Mouse (Mus musculus): ENCODE results near the gene Cldn3. TPM values are rescaled to one million over a fixed set of nuclear protein-coding genes. Genes with fewer than 3 reads are reported as not detected.
A peak's percentile ranks its signal among the peaks of the same experiment; 100 is the strongest.
"Not testable (repeated sequence)": the region's sequence is repeated elsewhere in the genome, so short reads cannot be mapped to it uniquely, and the experiment has no call there.

Gene Cldn3
- polyA plus RNA-seq, 1 experiment from 2014 or later: 52.9 TPM

DNA sequence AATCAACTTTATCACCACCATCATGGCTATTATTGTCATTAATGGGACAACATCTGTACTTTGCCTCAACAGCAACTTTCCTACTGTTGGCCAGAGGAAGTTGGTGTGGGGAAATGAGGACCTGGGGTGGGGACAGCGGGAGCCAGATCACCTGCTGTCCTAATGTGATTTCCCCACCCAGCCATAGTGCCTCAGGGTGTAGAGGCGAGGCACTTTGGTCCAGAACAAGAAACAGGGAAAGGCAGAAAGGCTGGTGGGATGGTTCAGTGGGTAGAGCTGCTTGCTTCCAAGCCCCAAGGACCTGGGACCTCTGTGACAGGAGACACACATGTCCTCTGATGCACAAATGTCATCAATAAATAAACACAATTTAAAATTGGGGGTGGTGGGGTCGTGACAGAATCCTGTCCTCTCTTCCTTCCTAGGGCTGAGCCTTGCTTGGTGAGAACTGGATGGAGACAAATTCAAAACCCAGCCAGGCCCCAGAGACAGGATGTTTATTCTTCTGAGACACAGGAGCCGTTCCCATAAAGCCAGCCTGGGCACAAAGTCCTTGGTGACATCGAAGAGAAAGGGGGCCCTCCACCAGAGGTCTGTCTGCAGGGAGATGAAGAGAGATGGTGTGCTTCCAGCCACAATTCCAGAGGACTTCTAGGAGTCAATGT, 38.5 kb upstream of the Cldn3 start:
- H3K4me1 ChIP-seq: peaks cover 43% of the 10 kb centered on the region
- 45% methylated on average over 5 of the region's 5 CpGs for WGBS
- peak overlapping the region; percentile 86 for H3K27ac ChIP-seq
- H3K27me3 ChIP-seq: peaks cover 28% of the 10 kb centered on the region
- no peak overlapping the region for H3K9ac ChIP-seq
- no peak for ATAC-seq (replicated peaks; ENCODE audit: low FRiP score)
- no peaks in the 10 kb centered on the region for H3K36me3 ChIP-seq
- H3K4me2 ChIP-seq: no peak overlapping the region
- no peaks in the 10 kb centered on the region for H3K9me3 ChIP-seq (replicated peaks)
- no peak overlapping the region for H3K4me3 ChIP-seq (replicated peaks)

DNA sequence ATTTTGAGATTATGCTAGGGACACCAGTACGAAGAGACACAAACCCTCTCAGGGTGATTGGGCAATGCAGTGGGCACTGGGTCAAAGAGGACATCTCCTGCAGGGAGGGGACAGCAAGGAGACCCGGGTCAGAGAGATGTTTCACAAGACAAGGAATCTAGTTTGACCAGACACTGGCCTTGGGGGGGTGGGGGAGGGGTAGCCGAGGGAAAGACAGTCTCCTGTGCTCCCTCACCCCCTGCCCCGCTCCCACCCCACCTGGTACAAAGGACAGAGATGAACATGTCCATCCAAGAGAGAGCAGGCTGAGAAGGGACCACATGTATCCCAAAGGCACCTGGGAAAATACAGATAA, 38.0 kb upstream of the Cldn3 start:
- H3K9ac ChIP-seq: no peak overlapping the region

DNA sequence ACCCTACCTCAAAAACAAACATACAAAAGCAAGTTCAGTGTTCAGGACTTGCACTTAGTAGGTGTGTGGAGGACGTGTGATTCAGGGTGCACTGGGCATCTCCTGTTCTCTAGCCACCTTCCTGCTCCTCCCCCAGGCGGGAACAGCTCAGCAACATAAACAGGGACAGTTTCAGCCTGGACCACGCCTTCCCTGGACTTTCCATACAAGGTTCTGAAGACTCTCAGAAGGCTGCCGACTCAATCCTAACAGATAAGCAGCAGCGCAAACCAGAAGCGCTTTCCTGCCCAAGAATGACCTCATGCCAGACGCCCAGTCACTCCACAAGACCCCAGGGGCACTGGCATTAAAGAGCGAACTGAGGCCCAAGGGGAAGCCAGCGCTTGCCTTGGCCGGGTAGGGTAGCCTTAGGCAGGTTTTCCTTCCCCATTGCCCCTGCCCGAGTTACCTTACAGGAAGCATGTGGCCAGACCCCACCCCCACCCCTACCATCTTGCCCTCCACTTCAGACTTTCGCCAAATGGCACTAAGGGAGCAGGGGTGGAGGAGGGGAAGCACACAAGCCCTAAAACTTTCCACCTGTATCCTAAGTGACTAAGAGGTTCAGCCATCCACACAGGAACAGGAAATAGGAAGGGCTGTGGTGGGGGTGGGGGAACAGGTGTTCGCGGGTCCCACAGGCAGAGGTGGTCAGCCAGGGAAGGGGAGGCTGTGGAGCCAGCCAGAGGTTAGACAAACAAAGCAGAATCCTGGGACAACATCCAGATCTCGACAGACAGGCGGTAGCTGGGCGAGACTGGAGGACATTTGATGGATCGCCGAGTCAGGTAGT, 34.7 kb upstream of the Cldn3 start:
- H3K9ac ChIP-seq: 0 out of 2 replicates have a peak overlapping the region, but pooled peaks have one; percentile 17
- 10% methylated on average over 19 of the region's 19 CpGs for WGBS

More for the DNA sequence above, 38.0 kb upstream of the Cldn3 start:
- Histone ChIP-seq H3K36me3 (no peaks in the 10 kb centered on the region), H3K4me1 (peaks cover 43% of the 10 kb centered on the region), H3K27me3 (peaks cover 28% of the 10 kb centered on the region), H3K4me2 (no peak overlapping the region), H3K4me3 (replicated peaks) (no peak overlapping the region), H3K9me3 (replicated peaks) (no peaks in the 10 kb centered on the region), H3K27ac (no peak overlapping the region)
- ATAC-seq (replicated peaks; ENCODE audit: low FRiP score): no peak
- WGBS: 56% methylated on average over 4 of the region's 4 CpGs

DNA sequence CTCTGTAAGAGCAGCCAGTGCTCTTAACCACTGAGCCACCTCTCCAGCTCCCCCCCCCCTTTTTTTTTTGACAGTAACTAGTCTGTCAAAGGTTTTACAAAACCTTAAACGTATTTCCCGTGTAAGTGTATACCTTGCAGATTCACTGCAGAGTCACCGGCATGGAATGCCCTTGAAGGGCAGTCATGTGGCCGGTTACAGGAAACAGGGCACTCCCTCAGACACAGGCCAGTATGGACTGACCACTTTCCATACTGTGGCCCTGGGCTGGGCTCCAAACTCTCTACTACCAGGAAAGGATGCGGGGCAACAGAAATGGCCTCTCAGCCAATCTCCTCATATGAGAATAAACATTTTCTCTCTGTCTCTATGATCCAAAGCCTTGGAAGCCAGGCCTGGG, 30.5 kb upstream of the Cldn3 start:
- 60% methylated on average over 5 of the region's 5 CpGs for WGBS
- Histone ChIP-seq H3K9me3 (replicated peaks) (no peaks in the 10 kb centered on the region), H3K9ac (no peak overlapping the region), H3K4me2 (no peak overlapping the region), H3K36me3 (no peaks in the 10 kb centered on the region), H3K27me3 (no peaks in the 10 kb centered on the region), H3K4me1 (peaks cover 13% of the 10 kb centered on the region), H3K27ac (no peak overlapping the region), H3K4me3 (replicated peaks) (no peak overlapping the region)
- no peak for ATAC-seq (replicated peaks; ENCODE audit: low FRiP score)

More for the DNA sequence above, 34.7 kb upstream of the Cldn3 start:
- Histone ChIP-seq H3K9me3 (replicated peaks) (no peaks in the 10 kb centered on the region), H3K4me3 (replicated peaks) (peak overlapping the region; percentile 23), H3K4me2 (peak overlapping the region; percentile 51), H3K36me3 (no peaks in the 10 kb centered on the region), H3K27me3 (peaks cover 13% of the 10 kb centered on the region), H3K27ac (peak overlapping the region; percentile 89), H3K4me1 (peaks cover 33% of the 10 kb centered on the region)
- ATAC-seq (replicated peaks; ENCODE audit: low FRiP score): peak; percentile 46

DNA sequence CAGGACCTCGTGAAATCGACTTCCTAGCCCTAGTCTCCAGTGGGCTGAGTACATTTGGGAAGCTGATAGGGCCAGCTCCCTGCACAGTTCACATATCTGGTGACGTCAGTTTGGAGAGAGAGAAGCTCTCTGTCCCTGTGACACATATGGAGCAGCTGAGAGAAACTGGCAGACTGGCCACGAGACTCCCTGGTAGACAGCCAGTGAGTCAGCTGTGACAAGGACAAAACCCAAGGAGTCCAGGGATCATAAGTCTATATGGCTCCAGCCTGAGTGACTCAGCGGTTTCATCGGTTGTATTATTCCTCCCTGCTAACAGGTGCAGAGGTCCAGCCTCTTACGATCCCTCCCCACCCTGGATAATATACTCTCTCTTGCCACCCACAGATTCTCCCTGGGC, 26.9 kb upstream of the Cldn3 start:
- peaks cover 10% of the 10 kb centered on the region for H3K4me1 ChIP-seq
- H3K9ac ChIP-seq: no peak overlapping the region
- no peaks in the 10 kb centered on the region for H3K36me3 ChIP-seq
- H3K4me2 ChIP-seq: no peak overlapping the region
- WGBS: 59% methylated on average over 7 of the region's 7 CpGs
- H3K27ac ChIP-seq: no peak overlapping the region
- ATAC-seq (replicated peaks; ENCODE audit: low FRiP score): no peak
- H3K4me3 ChIP-seq (replicated peaks): no peak overlapping the region
- H3K27me3 ChIP-seq: no peaks in the 10 kb centered on the region
- no peaks in the 10 kb centered on the region for H3K9me3 ChIP-seq (replicated peaks)

DNA sequence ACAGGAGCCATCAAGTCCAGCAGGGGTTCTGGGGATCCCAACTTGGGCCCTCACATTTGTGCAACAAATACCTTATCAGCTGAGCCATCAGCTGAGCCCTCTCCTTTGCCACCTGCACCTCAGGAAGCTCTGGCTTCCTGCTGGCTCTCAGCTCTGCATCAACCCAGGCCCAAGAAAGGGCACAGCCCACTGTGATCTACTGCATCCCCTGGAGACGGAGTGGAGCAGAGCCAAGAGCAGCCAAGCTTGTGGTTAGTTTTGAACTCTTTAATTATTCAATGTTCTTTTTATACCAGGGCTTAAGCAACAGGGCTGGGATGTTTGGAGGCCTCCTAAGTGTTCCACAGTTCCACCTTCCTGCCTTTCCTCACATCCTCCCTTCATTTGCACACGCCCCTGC, 25.6 kb upstream of the Cldn3 start:
- H3K4me1 ChIP-seq: peaks cover 10% of the 10 kb centered on the region
- H3K4me2 ChIP-seq: no peak overlapping the region
- WGBS: 65% methylated on average over 2 of the region's 2 CpGs
- no peak overlapping the region for H3K27ac ChIP-seq
- H3K4me3 ChIP-seq (replicated peaks): no peak overlapping the region
- H3K27me3 ChIP-seq: no peaks in the 10 kb centered on the region
- H3K9me3 ChIP-seq (replicated peaks): no peaks in the 10 kb centered on the region
- H3K36me3 ChIP-seq: no peaks in the 10 kb centered on the region
- ATAC-seq (replicated peaks; ENCODE audit: low FRiP score): no peak
- no peak overlapping the region for H3K9ac ChIP-seq

DNA sequence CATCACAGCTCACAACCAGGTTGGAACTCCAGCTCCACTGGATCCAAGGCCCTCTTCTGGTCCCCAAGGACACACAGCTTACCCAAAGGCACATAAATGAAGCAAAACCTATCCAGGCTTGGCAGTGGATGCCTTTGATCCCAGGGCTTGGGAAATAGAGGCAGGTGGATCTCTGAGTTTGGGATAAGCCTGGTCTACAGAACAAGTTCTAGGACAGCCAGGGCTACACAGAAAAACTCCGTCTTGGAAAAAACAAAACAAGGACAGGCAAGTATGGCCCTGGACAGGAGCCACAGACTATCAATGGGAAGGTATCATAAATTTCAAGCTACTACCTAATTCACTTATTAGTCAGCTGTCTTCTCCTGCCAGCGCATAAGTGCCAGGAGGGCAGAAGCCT, 24.5 kb upstream of the Cldn3 start:
- H3K4me3 ChIP-seq (replicated peaks): no peak overlapping the region
- H3K27ac ChIP-seq: 0 out of 2 replicates have a peak overlapping the region, but pooled peaks have one; percentile 3
- H3K36me3 ChIP-seq: no peaks in the 10 kb centered on the region
- no peak overlapping the region for H3K9ac ChIP-seq
- H3K4me2 ChIP-seq: no peak overlapping the region
- WGBS: 93% methylated on average over 2 of the region's 2 CpGs
- H3K4me1 ChIP-seq: peaks cover 21% of the 10 kb centered on the region
- no peaks in the 10 kb centered on the region for H3K9me3 ChIP-seq (replicated peaks)
- ATAC-seq (replicated peaks; ENCODE audit: low FRiP score): no peak
- H3K27me3 ChIP-seq: no peaks in the 10 kb centered on the region

DNA sequence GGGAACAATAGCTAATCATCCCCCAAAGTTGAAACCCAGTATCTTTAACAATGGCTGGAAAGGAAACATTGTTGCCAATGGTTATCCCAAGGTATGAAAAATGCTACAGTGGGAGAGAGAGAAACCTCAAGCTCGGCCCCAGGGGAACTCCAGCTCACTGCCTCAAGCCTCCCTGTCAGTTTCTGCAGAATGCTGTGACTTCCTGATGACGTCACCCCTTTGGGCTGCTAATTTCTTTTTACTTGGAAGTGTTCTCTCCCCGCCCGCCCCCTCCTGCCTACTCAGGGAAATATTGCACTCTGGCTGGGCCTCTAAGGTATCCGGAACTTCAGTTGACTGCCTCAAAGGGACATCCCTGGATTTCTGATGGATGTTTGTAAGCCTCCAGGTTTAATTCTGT, 22.5 kb upstream of the Cldn3 start:
- no peaks in the 10 kb centered on the region for H3K36me3 ChIP-seq
- ATAC-seq (replicated peaks; ENCODE audit: low FRiP score): no peak
- WGBS: 17% methylated on average over 5 of the region's 5 CpGs
- H3K27ac ChIP-seq: no peak overlapping the region
- no peak overlapping the region for H3K4me3 ChIP-seq (replicated peaks)
- no peak overlapping the region for H3K4me2 ChIP-seq
- H3K4me1 ChIP-seq: peaks cover 33% of the 10 kb centered on the region
- 0 out of 2 replicates have a peak, but pooled peaks cover 6% of the 10 kb centered on the region for H3K27me3 ChIP-seq
- H3K9me3 ChIP-seq (replicated peaks): no peaks in the 10 kb centered on the region
- no peak overlapping the region for H3K9ac ChIP-seq

DNA sequence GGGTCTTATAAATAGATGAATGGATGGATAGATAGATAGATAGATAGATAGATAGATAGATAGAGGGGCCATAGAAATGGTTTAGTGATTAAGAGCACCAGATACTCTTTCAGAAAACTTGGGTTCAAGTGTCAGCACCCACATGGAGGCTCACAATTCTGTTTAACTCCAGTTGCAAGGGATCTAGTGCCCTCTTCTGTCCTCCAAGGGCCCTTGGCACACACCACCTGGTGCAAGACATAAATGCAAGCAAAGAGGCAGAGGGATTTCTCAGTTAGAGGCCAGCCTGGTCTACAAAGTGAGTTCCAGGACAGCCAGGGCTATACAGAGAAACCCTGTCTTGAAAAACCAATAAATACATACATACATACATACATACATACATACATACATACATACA, 21.4 kb upstream of the Cldn3 start:
- H3K9ac ChIP-seq; H3K9me3 ChIP-seq (replicated peaks); H3K36me3 ChIP-seq; H3K4me2 ChIP-seq; H3K27ac ChIP-seq; ATAC-seq (replicated peaks; ENCODE audit: low FRiP score); H3K27me3 ChIP-seq; H3K4me3 ChIP-seq (replicated peaks): not testable (repeated sequence)
- peaks cover 33% of the 10 kb centered on the region for H3K4me1 ChIP-seq

DNA sequence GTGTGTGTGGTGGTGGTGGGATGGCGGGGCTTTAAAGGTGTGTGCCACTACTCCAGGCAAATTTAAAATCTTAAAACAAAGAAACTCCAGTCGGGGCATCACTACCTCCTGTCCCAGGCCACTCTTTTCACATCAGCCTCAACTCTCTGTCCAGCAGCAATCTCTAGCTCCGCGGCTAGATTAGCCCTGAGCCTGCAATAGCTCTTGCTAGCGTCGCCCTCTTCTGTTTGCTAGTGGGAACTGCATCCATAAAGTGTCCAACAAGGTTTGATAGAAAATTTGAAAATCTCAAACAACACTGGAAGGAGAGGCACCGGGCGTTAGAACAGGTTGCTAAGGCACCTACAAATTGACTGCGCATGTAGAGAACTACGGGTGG, 20.6 kb upstream of the Cldn3 start:
- Histone ChIP-seq H3K27ac (peak overlapping the region; percentile 69), H3K27me3 (0 out of 2 replicates have a peak, but pooled peaks cover 6% of the 10 kb centered on the region), H3K4me3 (replicated peaks) (peak overlapping the region; percentile 34), H3K36me3 (no peaks in the 10 kb centered on the region), H3K9me3 (replicated peaks) (no peaks in the 10 kb centered on the region), H3K9ac (no peak overlapping the region), H3K4me2 (peak overlapping the region; percentile 62), H3K4me1 (peaks cover 33% of the 10 kb centered on the region)
- WGBS: 5% methylated on average over 10 of the region's 10 CpGs
- ATAC-seq (replicated peaks; ENCODE audit: low FRiP score): no peak

DNA sequence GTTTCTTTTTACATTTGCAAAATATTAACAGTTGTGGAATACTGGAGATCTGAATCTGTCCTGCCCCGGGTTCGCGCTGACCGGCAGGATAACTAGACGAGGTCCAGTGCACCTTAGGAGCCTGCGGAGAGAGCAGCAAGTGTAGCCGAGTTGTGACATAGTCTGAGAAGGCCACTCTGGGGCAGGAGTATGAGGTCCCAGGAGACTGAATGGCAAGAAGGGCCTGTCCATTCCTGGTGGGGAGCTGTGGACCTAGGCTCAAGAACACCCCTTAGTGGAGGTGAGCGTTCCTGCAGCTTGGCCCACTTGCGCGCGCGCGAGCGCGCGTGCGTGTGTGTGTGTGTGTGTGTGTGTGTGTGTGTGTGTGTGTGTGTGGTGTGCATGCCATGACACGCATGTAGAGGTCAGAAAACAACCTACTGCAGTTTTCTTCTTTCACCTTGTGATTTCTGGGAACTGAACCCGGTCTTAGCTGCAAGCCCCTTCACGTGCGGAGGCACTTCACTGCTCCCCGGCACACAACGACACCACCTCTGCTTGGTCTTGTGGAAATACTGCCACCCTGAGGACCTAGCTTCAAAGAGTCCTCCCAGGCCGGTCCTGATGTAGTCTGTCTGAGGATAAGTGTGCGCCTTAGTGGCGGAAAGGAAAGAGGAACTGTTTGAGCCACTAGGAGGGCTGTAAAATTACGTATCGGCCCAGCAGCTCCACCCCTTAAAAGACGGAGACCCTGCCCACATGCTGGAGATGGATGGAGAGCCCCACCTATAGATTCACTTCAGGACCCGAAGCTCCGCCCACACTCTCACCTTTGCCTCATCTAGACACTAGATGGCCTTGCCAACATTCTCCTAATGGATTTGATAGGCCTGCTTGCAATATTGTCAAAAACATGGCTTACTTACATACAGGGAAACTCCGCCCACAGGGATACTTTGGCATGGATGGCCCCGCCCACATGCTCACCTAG, 19.9 kb upstream of the Cldn3 start:
- 5% methylated on average over 33 of the region's 33 CpGs for WGBS
- H3K9ac ChIP-seq: peak overlapping the region; percentile 12; the same call in 1 of the 2 replicates
- 0 out of 2 replicates have a peak, but pooled peaks cover 6% of the 10 kb centered on the region for H3K27me3 ChIP-seq
- H3K27ac ChIP-seq: peak overlapping the region; percentile 75
- peak overlapping the region; percentile 62 for H3K4me2 ChIP-seq
- peaks cover 26% of the 10 kb centered on the region for H3K4me1 ChIP-seq
- ATAC-seq (replicated peaks; ENCODE audit: low FRiP score): peak; percentile 73
- H3K4me3 ChIP-seq (replicated peaks): peak overlapping the region; percentile 34
- no peaks in the 10 kb centered on the region for H3K9me3 ChIP-seq (replicated peaks)
- no peaks in the 10 kb centered on the region for H3K36me3 ChIP-seq

Measured in kidney, embryonic 15.5 days (tissue).